Mouse (Mus musculus): ENCODE results near the gene Eps8.

GRCm38 (mm10) chr6:137671561-137671960 is 16.9 kb upstream of the Eps8 start:
- TF ChIP-seq SIN3A (IDR thresholded peaks at IDR 0.05; ENCODE audit: low read length) (no peak), EP300 (IDR thresholded peaks at IDR 0.05; ENCODE audit: low read depth in 1 of 2, low read length in 2 of 2) (no peak), CTCF (IDR thresholded peaks at IDR 0.05 in 2 of 3, conservative IDR thresholded peaks at IDR 0.05 in 1 of 3; ENCODE audit: control insufficient read depth in 1 of 3, insufficient read depth in 1 of 3, low read depth in 2 of 3, low read length in 3 of 3, poor library complexity in 1 of 3, severe bottlenecking in 1 of 3) (no peak), POLR2AphosphoS2 (IDR thresholded peaks at IDR 0.05; ENCODE audit: low read length) (no peak), TBP (IDR thresholded peaks at IDR 0.05; ENCODE audit: low read depth, low read length) (no peak), POLR2A (IDR thresholded peaks at IDR 0.05; ENCODE audit: control insufficient read depth in 1 of 2, insufficient read depth in 1 of 2, low read depth in 1 of 2, low read length in 2 of 2, poor library complexity in 1 of 2) (no peak), NELFE (IDR thresholded peaks at IDR 0.05; ENCODE audit: low read depth, low read length) (no peak), RCOR1 (IDR thresholded peaks at IDR 0.05; ENCODE audit: low read depth, low read length) (no peak)
